Comparison of ENCODE assay signal across 8 mouse cellular contexts in genomic region chr8:111093865-111094718, GRCm38 (mm10). TPM values are rescaled to one million over a fixed set of nuclear protein-coding genes. Genes with fewer than 3 reads are reported as not detected.
DNase-seq lines count a peak whose midpoint lies in the region; ATAC-seq and TF ChIP-seq lines count a peak whose summit lies in the region.

Pdpr (plus strand) TSS chr8:111094630.

- no peak for TF ChIP-seq POLR2A in MEL (IDR thresholded peaks at IDR 0.05; ENCODE audit: control insufficient read depth in 1 of 2, insufficient read depth in 1 of 2, low read depth in 1 of 2, low read length in 2 of 2, poor library complexity in 1 of 2)
- TF ChIP-seq POLR2A in cerebellum, adult 2 months (IDR thresholded peaks at IDR 0.05; ENCODE audit: borderline replicate concordance, insufficient read depth, low read length), result peak; percentile 55

- ATAC-seq in hematopoietic stem cell, adult 5-6 weeks (replicated peaks in 1 of 2; ENCODE audit: insufficient read depth in 1 of 2, low FRiP score in 2 of 2, low TSS enrichment in 1 of 2, low read depth in 1 of 2, poor library complexity in 2 of 2, severe bottlenecking in 2 of 2), result peak; percentile 68 to 87
- peak; percentile 97 for ATAC-seq in lung, embryonic 16.5 days (ENCODE audit: low read depth)

- TF ChIP-seq EP300 in MEL (IDR thresholded peaks at IDR 0.05; ENCODE audit: low read depth in 1 of 2, low read length in 2 of 2), result no peak

- WGBS in cerebellum, adult 2 months, result 6% methylated on average over 50 of the region's 72 CpGs
- WGBS in lung, embryonic 16.5 days, result 6% methylated on average over 51 of the region's 72 CpGs

- no peaks in the 10 kb centered on the region for H3K27me3 ChIP-seq in MEL (ENCODE audit: control insufficient read depth in 1 of 2, insufficient read depth in 2 of 2, low read length in 2 of 2)
- H3K27me3 ChIP-seq in cerebellum, adult 2 months (ENCODE audit: control insufficient read depth, insufficient read depth, low read length), result no peaks in the 10 kb centered on the region
- H3K27me3 ChIP-seq in lung, embryonic 16.5 days (ENCODE audit: control insufficient read depth, insufficient read depth, low read depth, low read length), result no peaks in the 10 kb centered on the region

- peaks cover 4 to 8% of the 10 kb centered on the region in 2 experiments for H3K4me1 ChIP-seq in MEL (ENCODE audit: control insufficient read depth in 1 of 2, insufficient read depth in 2 of 2, low read length in 2 of 2)
- peaks cover 2% of the 10 kb centered on the region; the same call in 1 of the 2 replicates for H3K4me1 ChIP-seq in cerebellum, adult 2 months (ENCODE audit: control insufficient read depth, insufficient read depth, low read length)
- peaks cover 10% of the 10 kb centered on the region for H3K4me1 ChIP-seq in lung, embryonic 16.5 days (replicated peaks; ENCODE audit: control insufficient read depth, insufficient read depth, low read length)

- H3K4me2 ChIP-seq in lung, embryonic 16.5 days (ENCODE audit: low read depth, low read length), result peak within 1 kb of the TSS; percentile 93

- H3K4me3 ChIP-seq in MEL (ENCODE audit: control insufficient read depth in 1 of 2, insufficient read depth in 1 of 2, low read depth in 2 of 2, low read length in 2 of 2), result peak within 1 kb of the TSS; percentile 86 to 97
- H3K4me3 ChIP-seq in cerebellum, adult 2 months (replicated peaks; ENCODE audit: insufficient read depth, low read depth, low read length), result peak within 1 kb of the TSS; percentile 83
- H3K4me3 ChIP-seq in lung, embryonic 16.5 days (ENCODE audit: low read length), result peak within 1 kb of the TSS; percentile 70

- H3K79me2 ChIP-seq in MEL (ENCODE audit: control insufficient read depth, insufficient read depth, low read length, poor library complexity), result peaks cover 11% of the 10 kb centered on the region

- no peaks in the 10 kb centered on the region for H3K9me3 ChIP-seq in MEL (replicated peaks; ENCODE audit: insufficient read depth, low read length)
- no peaks in the 10 kb centered on the region for H3K9me3 ChIP-seq in lung, embryonic 16.5 days (ENCODE audit: control insufficient read depth, low read length)

- DNase-seq in MEL (ENCODE audit: low read depth, low spot score), result peak; percentile 92
- peak; percentile 95 for DNase-seq in cerebellum, adult 2 months
- peak; percentile 81 for DNase-seq in forelimb bud, embryonic 11.5 days (ENCODE audit: low read depth, low spot score)
- DNase-seq in layer of hippocampus, adult 9-10 months (ENCODE audit: low spot score), result peak; percentile 40
- peak; percentile 81 for DNase-seq in ovary, postnatal 10 days (ENCODE audit: low spot score)
- peak; percentile 90 to 93 for DNase-seq in thymus, postnatal 10 days (ENCODE audit: low spot score in 2 of 2)

- no peak for TF ChIP-seq CTCF in MEL (IDR thresholded peaks at IDR 0.05 in 2 of 3, conservative IDR thresholded peaks at IDR 0.05 in 1 of 3; ENCODE audit: control insufficient read depth in 1 of 3, insufficient read depth in 1 of 3, low read depth in 2 of 3, low read length in 3 of 3, poor library complexity in 1 of 3, severe bottlenecking in 1 of 3)
- no peak for TF ChIP-seq CTCF in cerebellum, adult 2 months (IDR thresholded peaks at IDR 0.05; ENCODE audit: borderline replicate concordance, insufficient read depth, low read depth, low read length)

- peak within 1 kb of the TSS; percentile 80 for H3K9ac ChIP-seq in MEL (ENCODE audit: control insufficient read depth, low read depth, low read length, poor library complexity, severe bottlenecking)
- peak within 1 kb of the TSS; percentile 75 for H3K9ac ChIP-seq in lung, embryonic 16.5 days (ENCODE audit: low read length)

- H3K27ac ChIP-seq in MEL (ENCODE audit: control insufficient read depth, low read depth, low read length), result no peak within 1 kb of the TSS
- H3K27ac ChIP-seq in cerebellum, adult 2 months (ENCODE audit: insufficient read depth, low read length), result peak within 1 kb of the TSS; percentile 91
- 0 out of 2 replicates have a peak within 1 kb of the TSS, but pooled peaks have one; percentile 37 for H3K27ac ChIP-seq in lung, embryonic 16.5 days (ENCODE audit: low read length)

- H3K36me3 ChIP-seq in MEL (ENCODE audit: control insufficient read depth in 1 of 2, insufficient read depth in 2 of 2, low read length in 2 of 2), result peaks cover 0 to 3% of the 10 kb centered on the region in 2 experiments; a peak in 1 of 4 replicates
- H3K36me3 ChIP-seq in lung, embryonic 16.5 days (ENCODE audit: control insufficient read depth, insufficient read depth, low read length), result no peaks in the 10 kb centered on the region

- no peak for TF ChIP-seq RAD21 in MEL (IDR thresholded peaks at IDR 0.05; ENCODE audit: low read depth, low read length)

TF ChIP-seq in MEL, 35 proteins besides CTCF, POLR2A, EP300 and RAD21:
- peak; percentile 93 for TF ChIP-seq BHLHE40 (IDR thresholded peaks at IDR 0.05; ENCODE audit: borderline replicate concordance, low read depth, low read length)
- no peak for TF ChIP-seq POLR2AphosphoS2 (IDR thresholded peaks at IDR 0.05; ENCODE audit: low read length)
- peak; percentile 86; the same call in 1 of the 2 replicates for TF ChIP-seq MXI1 (IDR thresholded peaks at IDR 0.05; ENCODE audit: low read depth, low read length)
- TF ChIP-seq ELF1 (IDR thresholded peaks at IDR 0.05; ENCODE audit: low read depth, low read length), result 0 out of 2 replicates have a peak, but pooled peaks have one; percentile 46
- TF ChIP-seq SIN3A (IDR thresholded peaks at IDR 0.05; ENCODE audit: low read length), result peak; percentile 95
- peak; percentile 73 for TF ChIP-seq HCFC1 (IDR thresholded peaks at IDR 0.05; ENCODE audit: low read depth, low read length)
- TF ChIP-seq USF2 (IDR thresholded peaks at IDR 0.05; ENCODE audit: borderline replicate concordance in 1 of 2, insufficient read depth in 1 of 2, low read depth in 1 of 2, low read length in 2 of 2), result no peak
- no peak for TF ChIP-seq TCF12 (IDR thresholded peaks at IDR 0.05; ENCODE audit: low read depth, low read length)
- peak; percentile 91 for TF ChIP-seq MAX (IDR thresholded peaks at IDR 0.05; ENCODE audit: low read length)
- TF ChIP-seq USF1 (IDR thresholded peaks at IDR 0.05; ENCODE audit: low read depth, low read length), result peak; percentile 51; the same call in 1 of the 2 replicates
- 0 out of 2 replicates have a peak, but pooled peaks have one; percentile 23 for TF ChIP-seq GABPA (IDR thresholded peaks at IDR 0.05; ENCODE audit: low read depth, low read length)
- peak; percentile 47; the same call in 1 of the 2 replicates for TF ChIP-seq NRF1 (IDR thresholded peaks at IDR 0.05; ENCODE audit: insufficient read depth, low read depth, low read length, poor library complexity, severe bottlenecking)
- TF ChIP-seq POLR2AphosphoS5 (IDR thresholded peaks at IDR 0.05; ENCODE audit: borderline replicate concordance, low read depth, low read length), result no peak
- TF ChIP-seq ETS1 (IDR thresholded peaks at IDR 0.05; ENCODE audit: low read depth, low read length), result peak; percentile 34; the same call in 1 of the 2 replicates
- TF ChIP-seq MAZ (IDR thresholded peaks at IDR 0.05; ENCODE audit: low read depth, low read length), result no peak; the same call in 1 of the 2 replicates

RNA-seq across cellular contexts. Expression of gene Pdpr, which starts in this region (rescaled TPM):
- total RNA-seq in MEL (2012; rRNA removed), result 13.0 and 13.5 TPM in 2 replicates
- polyA plus RNA-seq in MEL (2012; ENCODE audit: insufficient read depth in 1 of 2, insufficient read length in 2 of 2, low read depth in 1 of 2, low replicate concordance in 2 of 2, missing spikeins in 1 of 2), result 10 to 100 TPM in 1 of 2 experiments, not detected in 1; 13.4 TPM
- polyA plus RNA-seq in cerebellum, adult 2 months (2012; rRNA removed), result 17.3 and 19.6 TPM in 2 replicates
- 19.0 and 27.2 TPM in 2 replicates for total RNA-seq in hematopoietic stem cell, adult 5-6 weeks (2017)
- polyA plus RNA-seq in lung, embryonic 16.5 days (2015; fragmentation: Nextera tagmentation; extraction: Ambion mirVana), result 9.2 and 9.6 TPM in 2 replicates

Comparison
In these comparisons a context has a peak if more than half of its experiments do, and no peak if none do; other contexts are left out.
1. DNase-seq: peak in every context shown above with its lines; median percentile 95 in cerebellum, adult 2 months; 92 in MEL; 92 in thymus, postnatal 10 days; 81 in forelimb bud, embryonic 11.5 days; 81 in ovary, postnatal 10 days; 40 in layer of hippocampus, adult 9-10 months.